Mouse (Mus musculus): ENCODE results near the gene Cobll1. TPM values are rescaled to one million over a fixed set of nuclear protein-coding genes. Genes with fewer than 3 reads are reported as not detected.
A peak's percentile ranks its signal among the peaks of the same experiment; 100 is the strongest.

Gene Cobll1
- polyA plus RNA-seq, 1 experiment from 2014 or later, result 3.3 TPM

- no peak for ATAC-seq
- Histone ChIP-seq H3K27me3 (replicated peaks; ENCODE audit: control insufficient read depth, insufficient read depth, low read length) (no peaks in the 10 kb centered on the region), H3K9ac (replicated peaks; ENCODE audit: low read depth, low read length) (no peak overlapping the region), H3K27ac (ENCODE audit: low read length) (no peak overlapping the region), H3K36me3 (ENCODE audit: control insufficient read depth, insufficient read depth) (no peaks in the 10 kb centered on the region), H3K4me1 (replicated peaks; ENCODE audit: control insufficient read depth, insufficient read depth, low read length) (no peaks in the 10 kb centered on the region), H3K4me3 (replicated peaks; ENCODE audit: low read length) (no peak overlapping the region), H3K9me3 (ENCODE audit: control insufficient read depth, low read length) (no peaks in the 10 kb centered on the region), H3K4me2 (ENCODE audit: low read length) (no peak overlapping the region)
- WGBS, result 86% methylated on average over 4 of the region's 4 CpGs
Observed at GRCm38 (mm10) chr2:65113191-65113590, 126.0 kb downstream of the Cobll1 start.

DNA sequence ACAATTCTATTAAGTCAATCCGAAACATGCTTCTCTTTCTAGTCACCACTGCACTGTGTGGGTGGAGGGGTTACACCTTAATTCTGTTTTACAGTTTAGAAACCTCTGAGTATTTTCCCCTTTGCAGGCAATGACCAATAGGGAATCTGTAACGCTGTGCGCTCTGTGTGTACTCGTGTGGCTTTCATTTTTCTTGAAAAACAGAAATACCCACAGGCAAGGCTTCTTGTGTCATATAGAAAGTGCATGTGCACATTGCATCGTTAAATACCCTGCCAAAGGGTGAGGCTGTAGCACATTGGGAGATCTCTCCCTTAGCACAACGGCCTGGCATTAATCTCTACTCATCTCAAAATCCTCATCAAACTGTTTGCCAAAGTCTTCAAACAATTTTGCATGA is 134.6 kb downstream of the Cobll1 start:
- Histone ChIP-seq H3K4me1 (replicated peaks; ENCODE audit: control insufficient read depth, insufficient read depth, low read length) (no peaks in the 10 kb centered on the region), H3K27me3 (replicated peaks; ENCODE audit: control insufficient read depth, insufficient read depth, low read length) (no peaks in the 10 kb centered on the region), H3K9me3 (ENCODE audit: control insufficient read depth, low read length) (no peaks in the 10 kb centered on the region), H3K9ac (replicated peaks; ENCODE audit: low read depth, low read length) (no peak overlapping the region), H3K27ac (ENCODE audit: low read length) (no peak overlapping the region), H3K4me2 (ENCODE audit: low read length) (no peak overlapping the region), H3K4me3 (replicated peaks; ENCODE audit: low read length) (no peak overlapping the region), H3K36me3 (ENCODE audit: control insufficient read depth, insufficient read depth) (no peaks in the 10 kb centered on the region)
- WGBS, result 82% methylated on average over 6 of the region's 6 CpGs
- ATAC-seq, result no peak

DNA sequence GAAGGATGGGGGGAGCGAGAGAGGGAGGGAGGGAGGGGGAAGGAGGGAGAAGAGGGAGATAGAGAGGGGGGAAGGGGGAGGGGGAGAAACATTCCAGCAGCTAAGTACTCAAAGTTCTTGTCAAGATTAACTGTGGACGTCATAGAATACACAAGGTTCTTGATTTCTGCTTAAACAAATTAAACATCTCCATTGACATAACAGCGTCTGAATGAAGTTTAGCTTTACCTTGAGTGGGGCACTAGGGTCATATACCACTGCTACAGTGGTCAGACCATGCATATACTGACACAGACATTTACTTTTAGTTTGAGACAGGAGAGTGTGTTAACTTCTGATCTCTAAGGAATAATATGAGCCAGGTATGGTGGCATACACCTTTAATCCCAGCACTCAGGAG is 135.4 kb downstream of the Cobll1 start:
- no peak overlapping the region for H3K9ac ChIP-seq (replicated peaks; ENCODE audit: low read depth, low read length)
- no peaks in the 10 kb centered on the region for H3K27me3 ChIP-seq (replicated peaks; ENCODE audit: control insufficient read depth, insufficient read depth, low read length)
- H3K9me3 ChIP-seq (ENCODE audit: control insufficient read depth, low read length), result no peaks in the 10 kb centered on the region
- no peaks in the 10 kb centered on the region for H3K36me3 ChIP-seq (ENCODE audit: control insufficient read depth, insufficient read depth)
- no peaks in the 10 kb centered on the region for H3K4me1 ChIP-seq (replicated peaks; ENCODE audit: control insufficient read depth, insufficient read depth, low read length)
- no peak overlapping the region for H3K4me2 ChIP-seq (ENCODE audit: low read length)
- no peak for ATAC-seq
- H3K27ac ChIP-seq (ENCODE audit: low read length), result no peak overlapping the region
- no peak overlapping the region for H3K4me3 ChIP-seq (replicated peaks; ENCODE audit: low read length)
- 76% methylated on average over 3 of the region's 3 CpGs for WGBS

GRCm38 (mm10) chr2:65101388-65101787 is 137.8 kb downstream of the Cobll1 start:
- no peaks in the 10 kb centered on the region for H3K4me1 ChIP-seq (replicated peaks; ENCODE audit: control insufficient read depth, insufficient read depth, low read length)
- H3K4me2 ChIP-seq (ENCODE audit: low read length), result no peak overlapping the region
- H3K27ac ChIP-seq (ENCODE audit: low read length), result no peak overlapping the region
- no peaks in the 10 kb centered on the region for H3K9me3 ChIP-seq (ENCODE audit: control insufficient read depth, low read length)
- no peak for ATAC-seq
- H3K4me3 ChIP-seq (replicated peaks; ENCODE audit: low read length), result no peak overlapping the region
- H3K9ac ChIP-seq (replicated peaks; ENCODE audit: low read depth, low read length), result no peak overlapping the region
- H3K36me3 ChIP-seq (ENCODE audit: control insufficient read depth, insufficient read depth), result no peaks in the 10 kb centered on the region
- 82% methylated on average over 2 of the region's 2 CpGs for WGBS
- no peaks in the 10 kb centered on the region for H3K27me3 ChIP-seq (replicated peaks; ENCODE audit: control insufficient read depth, insufficient read depth, low read length)

DNA sequence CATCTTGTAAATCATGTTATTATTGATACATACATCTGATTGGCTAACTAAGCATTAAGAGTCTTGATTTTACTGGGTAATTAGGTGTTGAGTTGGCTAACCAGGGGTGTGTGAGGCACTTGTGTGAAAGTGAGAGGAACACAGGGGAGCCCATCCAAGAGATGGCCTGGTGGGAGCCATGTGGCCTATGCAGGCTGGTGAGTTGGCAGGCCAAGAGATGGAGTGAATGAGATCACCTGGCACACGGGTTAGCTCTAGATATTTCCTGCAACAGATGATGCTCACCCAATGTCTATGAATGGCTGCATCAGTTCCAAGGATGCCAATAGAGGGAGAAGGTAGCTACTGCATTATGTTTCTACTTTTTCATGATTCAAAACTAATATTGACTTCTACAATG is 139.2 kb downstream of the Cobll1 start:
- Histone ChIP-seq H3K9ac (replicated peaks; ENCODE audit: low read depth, low read length) (no peak overlapping the region), H3K4me1 (replicated peaks; ENCODE audit: control insufficient read depth, insufficient read depth, low read length) (no peaks in the 10 kb centered on the region), H3K27me3 (replicated peaks; ENCODE audit: control insufficient read depth, insufficient read depth, low read length) (no peaks in the 10 kb centered on the region), H3K4me2 (ENCODE audit: low read length) (no peak overlapping the region), H3K27ac (ENCODE audit: low read length) (no peak overlapping the region), H3K9me3 (ENCODE audit: control insufficient read depth, low read length) (no peaks in the 10 kb centered on the region), H3K36me3 (ENCODE audit: control insufficient read depth, insufficient read depth) (no peaks in the 10 kb centered on the region), H3K4me3 (replicated peaks; ENCODE audit: low read length) (no peak overlapping the region)
- ATAC-seq, result no peak
- 83% methylated on average over 1 of the region's 1 CpGs for WGBS

DNA sequence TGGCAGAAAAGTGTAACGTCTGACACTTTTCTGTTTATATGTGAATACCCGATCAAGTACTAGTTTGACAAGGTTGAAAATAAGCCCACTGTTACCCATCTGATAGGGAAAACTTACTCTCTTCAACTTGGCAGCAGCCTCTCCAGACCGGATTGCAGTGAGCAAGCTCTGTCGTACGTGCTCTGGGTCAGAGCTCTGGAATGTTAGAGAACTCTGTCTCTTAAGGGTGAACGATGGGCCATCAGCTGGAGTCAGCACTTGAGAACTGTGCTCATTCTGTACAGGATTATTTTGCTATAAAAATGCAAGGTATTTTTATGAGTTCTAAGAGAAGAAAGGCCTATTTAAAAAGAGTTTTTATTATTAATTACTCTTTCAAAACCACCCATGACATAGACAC is 143.6 kb downstream of the Cobll1 start:
- no peaks in the 10 kb centered on the region for H3K9me3 ChIP-seq (ENCODE audit: control insufficient read depth, low read length)
- no peak overlapping the region for H3K9ac ChIP-seq (replicated peaks; ENCODE audit: low read depth, low read length)
- H3K4me3 ChIP-seq (replicated peaks; ENCODE audit: low read length), result no peak overlapping the region
- ATAC-seq, result no peak
- no peaks in the 10 kb centered on the region for H3K27me3 ChIP-seq (replicated peaks; ENCODE audit: control insufficient read depth, insufficient read depth, low read length)
- H3K36me3 ChIP-seq (ENCODE audit: control insufficient read depth, insufficient read depth), result no peaks in the 10 kb centered on the region
- H3K4me1 ChIP-seq (replicated peaks; ENCODE audit: control insufficient read depth, insufficient read depth, low read length), result no peaks in the 10 kb centered on the region
- whole genome bisulfite sequencing, result 81% methylated on average over 6 of the region's 6 CpGs
- no peak overlapping the region for H3K27ac ChIP-seq (ENCODE audit: low read length)
- no peak overlapping the region for H3K4me2 ChIP-seq (ENCODE audit: low read length)

DNA sequence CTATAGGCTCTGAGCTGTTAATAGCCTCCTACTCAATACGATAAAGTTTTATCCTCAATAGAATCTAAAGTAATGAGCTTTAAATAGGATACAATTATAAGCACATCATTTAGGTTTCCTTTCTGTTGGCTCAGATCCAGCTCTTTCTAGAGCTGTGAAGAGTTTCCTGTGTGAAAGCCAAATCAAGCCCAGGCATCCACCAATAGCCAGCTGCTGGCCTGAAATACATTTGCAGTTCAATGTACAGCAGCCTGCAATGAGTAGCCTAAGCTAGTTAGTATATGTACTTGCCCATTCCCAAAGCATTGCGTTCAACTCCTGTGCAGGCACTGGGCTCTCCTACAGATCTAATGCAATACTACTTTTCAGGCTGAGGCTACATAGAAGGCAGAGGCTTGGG is 145.2 kb downstream of the Cobll1 start:
- H3K36me3 ChIP-seq (ENCODE audit: control insufficient read depth, insufficient read depth), result no peaks in the 10 kb centered on the region
- ATAC-seq, result peak; percentile 40; the same call in 1 of the 2 replicates
- no peak overlapping the region for H3K4me2 ChIP-seq (ENCODE audit: low read length)
- no peak overlapping the region for H3K4me3 ChIP-seq (replicated peaks; ENCODE audit: low read length)
- H3K4me1 ChIP-seq (replicated peaks; ENCODE audit: control insufficient read depth, insufficient read depth, low read length), result no peaks in the 10 kb centered on the region; the same call in 1 of the 2 replicates
- no peaks in the 10 kb centered on the region for H3K9me3 ChIP-seq (ENCODE audit: control insufficient read depth, low read length)
- H3K27ac ChIP-seq (ENCODE audit: low read length), result no peak overlapping the region
- WGBS, result 36% methylated on average over 2 of the region's 2 CpGs
- H3K27me3 ChIP-seq (replicated peaks; ENCODE audit: control insufficient read depth, insufficient read depth, low read length), result no peaks in the 10 kb centered on the region
- no peak overlapping the region for H3K9ac ChIP-seq (replicated peaks; ENCODE audit: low read depth, low read length)

GRCm38 (mm10) chr2:65090986-65091385 is 148.2 kb downstream of the Cobll1 start:
- no peak overlapping the region for H3K4me2 ChIP-seq (ENCODE audit: low read length)
- no peak overlapping the region for H3K4me3 ChIP-seq (replicated peaks; ENCODE audit: low read length)

GRCm38 (mm10) chr2:65087197-65087596 is 152.0 kb downstream of the Cobll1 start:
- Histone ChIP-seq H3K4me2 (ENCODE audit: low read length) (no peak overlapping the region), H3K9ac (replicated peaks; ENCODE audit: low read depth, low read length) (no peak overlapping the region), H3K27me3 (replicated peaks; ENCODE audit: control insufficient read depth, insufficient read depth, low read length) (no peaks in the 10 kb centered on the region), H3K36me3 (ENCODE audit: control insufficient read depth, insufficient read depth) (no peaks in the 10 kb centered on the region), H3K27ac (ENCODE audit: low read length) (no peak overlapping the region), H3K9me3 (ENCODE audit: control insufficient read depth, low read length) (no peaks in the 10 kb centered on the region), H3K4me3 (replicated peaks; ENCODE audit: low read length) (no peak overlapping the region), H3K4me1 (replicated peaks; ENCODE audit: control insufficient read depth, insufficient read depth, low read length) (peaks cover 5% of the 10 kb centered on the region)
- WGBS, result 63% methylated on average over 3 of the region's 3 CpGs
- peak; percentile 59 for ATAC-seq

More at GRCm38 (mm10) chr2:65090986-65091385, 148.2 kb downstream of the Cobll1 start:
- Histone ChIP-seq H3K27ac (ENCODE audit: low read length) (no peak overlapping the region), H3K9me3 (ENCODE audit: control insufficient read depth, low read length) (no peaks in the 10 kb centered on the region), H3K27me3 (replicated peaks; ENCODE audit: control insufficient read depth, insufficient read depth, low read length) (no peaks in the 10 kb centered on the region), H3K9ac (replicated peaks; ENCODE audit: low read depth, low read length) (no peak overlapping the region), H3K4me1 (replicated peaks; ENCODE audit: control insufficient read depth, insufficient read depth, low read length) (peaks cover 5% of the 10 kb centered on the region), H3K36me3 (ENCODE audit: control insufficient read depth, insufficient read depth) (no peaks in the 10 kb centered on the region)
- ATAC-seq, result no peak
- WGBS, result 79% methylated on average over 2 of the region's 2 CpGs

- Histone ChIP-seq H3K27me3 (replicated peaks; ENCODE audit: control insufficient read depth, insufficient read depth, low read length) (no peaks in the 10 kb centered on the region), H3K4me2 (ENCODE audit: low read length) (no peak overlapping the region), H3K4me1 (replicated peaks; ENCODE audit: control insufficient read depth, insufficient read depth, low read length) (peaks cover 5% of the 10 kb centered on the region; the same call in 1 of the 2 replicates), H3K27ac (ENCODE audit: low read length) (no peak overlapping the region), H3K9me3 (ENCODE audit: control insufficient read depth, low read length) (no peaks in the 10 kb centered on the region), H3K4me3 (replicated peaks; ENCODE audit: low read length) (no peak overlapping the region), H3K9ac (replicated peaks; ENCODE audit: low read depth, low read length) (no peak overlapping the region), H3K36me3 (ENCODE audit: control insufficient read depth, insufficient read depth) (no peaks in the 10 kb centered on the region)
- no peak for ATAC-seq
Observed at GRCm38 (mm10) chr2:65083411-65083810, 155.8 kb downstream of the Cobll1 start.
